Mouse (Mus musculus) adipocyte (in vitro differentiated cells): ENCODE data around the gene Rprml.

Experiments used
- DNase-seq: peaks from one replicate; pipeline ENCODE4 v3.0.0-alpha.2; 2016; ENCODE audit warnings: low spot score

Gene Rprml

DNA sequence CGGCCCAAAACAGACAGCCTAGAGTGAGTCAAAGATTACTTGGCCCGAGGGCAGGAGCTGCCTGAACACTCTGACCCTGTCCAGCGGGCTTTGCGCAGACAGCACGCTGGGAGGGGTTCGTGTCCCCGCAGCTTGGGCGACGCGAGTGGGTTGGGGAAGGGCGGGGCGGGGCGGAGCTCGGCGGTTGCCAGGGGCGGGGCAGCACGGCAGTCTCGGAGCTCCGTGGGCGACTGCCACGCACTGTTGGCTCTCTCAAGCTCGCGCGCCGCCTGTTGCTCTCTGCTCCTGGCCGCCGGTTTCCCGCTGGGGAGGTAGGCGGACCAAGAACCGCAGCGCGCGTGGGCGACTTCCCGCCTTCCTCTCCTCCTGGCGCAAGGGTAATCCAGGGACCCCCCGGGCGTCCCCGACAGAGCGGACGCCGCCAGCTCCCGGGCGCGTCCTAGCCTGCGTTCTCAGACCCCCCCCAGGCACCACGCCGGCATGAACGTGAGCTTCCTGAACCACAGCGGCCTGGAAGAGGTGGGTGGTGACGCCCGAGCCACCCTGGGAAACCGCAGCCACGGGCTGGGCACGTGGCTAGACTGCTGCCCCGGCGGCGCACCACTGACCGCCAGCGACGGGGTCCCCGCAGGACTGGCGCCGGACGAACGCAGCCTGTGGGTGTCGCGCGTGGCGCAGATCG, at the start of gene Rprml:
Gene Rprml, plus strand, starts transcription at position 270 of the 682 bp plus-strand sequence.
- DNase-seq = peak; percentile 53

GRCm38 (mm10) chr11:103606611-103607010, 42.8 kb upstream of the Rprml start:
- DNase-seq = no peak

DNA sequence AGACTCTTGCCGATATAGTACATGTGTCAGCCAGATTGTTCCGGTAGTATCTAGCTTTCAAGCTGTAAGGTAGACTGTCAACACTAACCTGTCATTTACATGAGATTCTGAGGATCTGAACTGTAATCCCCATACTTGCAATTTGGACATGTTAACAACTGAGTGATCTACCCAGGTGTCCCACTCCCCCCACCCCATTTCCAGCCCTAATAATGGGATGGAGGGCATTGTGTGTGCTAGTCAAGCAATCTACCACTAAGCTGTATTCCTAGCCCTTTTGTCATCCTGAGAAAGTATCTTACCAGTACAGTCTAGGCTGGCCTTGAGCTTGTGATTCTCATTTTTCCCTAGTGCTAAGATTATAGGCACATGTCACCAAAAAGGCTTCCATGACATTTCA, 38.6 kb upstream of the Rprml start:
- DNase-seq = no peak

DNA sequence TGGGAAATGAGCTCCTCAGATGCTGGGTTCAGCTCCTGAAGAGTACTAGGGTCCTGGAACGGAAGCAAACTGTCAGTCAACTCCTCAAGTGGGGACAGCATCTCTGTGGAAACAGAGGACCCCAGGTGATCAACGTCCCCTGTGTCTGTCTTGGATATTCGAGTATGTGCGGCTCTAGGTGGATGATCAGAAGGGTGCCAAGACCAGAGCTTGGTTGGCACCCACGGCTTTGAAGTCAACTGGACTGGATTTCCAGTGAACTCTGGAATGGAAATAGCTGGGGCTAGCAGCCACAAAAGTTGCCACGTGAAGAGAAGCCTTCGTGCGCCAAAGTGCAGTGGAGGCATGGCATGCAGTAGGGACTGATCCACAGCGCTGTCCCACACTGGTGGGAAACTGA, 28.3 kb upstream of the Rprml start, which contains the start of gene Gm884:
Gene Gm884, minus strand, starts transcription at position 101 of the 400 bp plus-strand sequence.
- DNase-seq = no peak

DNA sequence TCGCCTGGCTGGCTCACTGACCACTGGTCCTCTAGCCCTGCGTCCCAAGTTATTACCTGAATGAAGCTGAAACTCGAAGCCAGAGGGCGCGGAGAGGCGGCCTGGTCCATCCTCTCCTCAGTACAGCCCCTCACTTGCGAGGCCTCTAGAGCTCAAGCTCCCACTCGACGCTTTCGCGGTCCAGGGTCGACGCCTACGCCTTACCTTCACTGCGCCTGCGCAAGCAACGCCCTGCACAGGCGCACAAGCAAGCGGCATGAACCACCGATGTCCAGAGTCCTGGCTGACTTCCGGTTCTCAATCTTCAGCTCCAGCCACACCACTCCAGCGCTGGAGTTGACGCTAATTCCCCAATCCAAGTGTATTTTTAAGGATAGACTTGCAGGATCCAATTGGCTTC, 21.9 kb upstream of the Rprml start:
- DNase-seq = no peak

- no peak for DNase-seq
These were observed 14.6 kb upstream of the Rprml start for GRCm38 (mm10) chr11:103634806-103635205.

DNA sequence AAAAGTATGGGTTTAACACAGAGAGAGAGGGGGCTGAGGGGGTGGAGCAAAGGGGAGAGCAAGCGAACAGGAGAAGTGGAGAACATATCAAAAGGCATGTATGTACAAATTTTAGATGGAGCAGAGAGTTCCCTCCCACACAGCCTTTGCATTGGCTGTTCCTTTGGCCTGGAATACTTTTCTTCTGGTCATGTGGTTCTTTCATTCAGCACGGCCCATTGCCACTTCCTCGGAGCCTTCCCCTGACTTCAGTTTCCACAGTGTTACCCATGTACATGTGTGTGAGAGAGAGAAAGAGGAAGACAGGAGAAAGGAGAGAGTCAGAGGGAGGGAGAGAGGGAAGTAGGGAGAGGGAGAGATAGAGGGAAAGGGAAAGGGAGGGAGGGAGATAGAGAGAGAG, 13.9 kb upstream of the Rprml start:
- no peak for DNase-seq

DNA sequence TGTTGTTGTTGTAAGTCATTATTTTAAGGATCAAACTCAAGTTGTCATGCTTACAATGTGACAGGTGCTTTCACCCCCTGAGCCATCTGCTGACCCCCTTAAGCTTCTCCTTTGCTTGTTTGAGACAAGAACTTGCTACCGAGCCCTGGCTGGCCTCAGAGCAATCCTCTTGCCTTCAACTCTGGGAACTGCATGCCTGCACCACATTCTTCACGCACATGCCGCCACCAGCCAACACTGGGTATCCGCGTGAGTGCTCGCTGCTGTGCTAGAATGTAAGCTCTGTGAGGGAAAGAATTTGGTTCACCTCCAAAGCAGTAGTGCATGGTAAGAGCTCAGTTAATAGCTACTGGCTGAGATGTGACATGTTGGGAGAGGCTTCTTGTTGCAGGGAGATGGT, 13.1 kb upstream of the Rprml start:
- DNase-seq = no peak

- no peak for DNase-seq
These were observed 10.6 kb upstream of the Rprml start, which contains the start of gene Lyzl6 for GRCm38 (mm10) chr11:103638790-103639189. Gene Lyzl6, minus strand, starts transcription at chr11:103638890.

- DNase-seq = peak; percentile 86
These were observed 9.9 kb upstream of the Rprml start for GRCm38 (mm10) chr11:103639407-103639946.

DNA sequence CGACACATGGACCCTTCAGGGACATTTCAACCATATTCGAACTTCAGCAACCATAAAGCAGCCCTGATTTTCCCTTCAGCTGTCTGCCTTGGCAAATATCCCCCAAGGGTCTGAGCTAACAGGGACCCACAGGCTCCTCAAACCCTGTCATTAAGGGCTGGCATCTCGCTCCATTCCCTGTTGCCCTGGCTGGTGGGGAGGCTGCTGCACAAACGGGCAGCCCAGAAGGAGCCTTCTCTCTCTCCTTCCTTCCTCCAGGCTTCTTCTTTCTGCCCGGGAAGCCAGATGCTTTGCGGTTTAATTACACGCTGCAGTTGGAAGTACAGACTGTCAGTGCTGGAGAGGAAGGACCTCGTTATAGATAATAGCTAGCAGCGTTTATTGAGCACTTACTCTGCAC, 6.2 kb upstream of the Rprml start:
- DNase-seq = no peak

GRCm38 (mm10) chr11:103645731-103646130, 3.6 kb upstream of the Rprml start:
- peak; percentile 82 for DNase-seq

DNA sequence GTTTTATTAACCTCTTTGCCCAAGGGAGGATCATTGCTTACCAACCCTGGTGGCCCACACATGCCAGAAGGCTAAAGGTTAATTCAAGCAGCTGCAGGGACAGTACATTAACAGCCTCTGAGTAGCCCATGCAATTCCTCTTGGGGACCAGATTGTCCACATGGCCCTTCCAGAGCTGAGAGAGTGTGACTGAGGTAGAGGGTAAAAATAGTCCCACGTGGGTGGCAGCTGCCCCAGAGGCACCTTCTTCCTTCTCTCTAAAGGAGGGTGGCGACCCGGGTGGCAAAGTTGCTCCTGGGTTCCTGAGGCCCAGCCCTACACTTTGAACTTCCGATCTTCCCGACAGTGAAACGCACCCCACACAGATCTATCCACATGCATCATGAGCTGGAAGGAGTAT, 3.1 kb upstream of the Rprml start:
- DNase-seq = peak; percentile 39

GRCm38 (mm10) chr11:103647921-103648620, 1.3 kb upstream of the Rprml start:
- peak; percentile 12 for DNase-seq

GRCm38 (mm10) chr11:103648656-103649055, 714 bp upstream of the Rprml start:
- DNase-seq = no peak

- no peak for DNase-seq
These were observed 668 bp downstream of the Rprml start for GRCm38 (mm10) chr11:103649983-103650493.

GRCm38 (mm10) chr11:103651426-103651825, 2.1 kb downstream of the Rprml start:
- DNase-seq = no peak

DNA sequence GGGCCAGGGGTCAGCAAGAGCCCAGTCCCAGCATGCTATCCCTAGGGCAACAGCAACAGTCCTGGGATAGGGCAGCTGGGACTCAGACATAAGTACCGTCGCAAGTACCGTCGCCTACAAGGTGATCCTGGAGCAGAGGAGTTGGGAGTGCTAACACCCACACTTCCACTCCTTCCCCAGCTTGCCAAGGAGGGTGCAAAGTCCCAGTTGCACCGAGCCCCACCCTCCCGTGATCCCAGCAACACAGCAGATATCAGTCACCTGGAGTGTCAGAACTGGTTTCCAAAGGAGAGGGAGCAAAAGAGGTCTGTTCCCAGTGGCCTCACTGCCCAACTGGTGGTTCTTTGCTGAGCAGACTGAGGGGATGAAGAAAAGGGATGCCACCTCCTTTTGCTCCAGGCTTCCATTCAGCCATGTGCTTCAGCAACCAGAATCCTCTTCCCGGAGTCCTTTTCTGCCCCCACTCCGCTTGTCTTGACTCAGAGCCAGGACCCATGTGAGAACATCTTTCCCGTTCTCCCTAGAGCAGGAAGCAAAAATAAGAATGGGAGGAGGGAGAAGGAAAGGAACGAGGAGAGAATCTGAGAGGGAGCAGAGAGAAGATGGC, 4.1 kb downstream of the Rprml start:
- no peak for DNase-seq

GRCm38 (mm10) chr11:103656520-103656919, 7.2 kb downstream of the Rprml start:
- DNase-seq = no peak

DNA sequence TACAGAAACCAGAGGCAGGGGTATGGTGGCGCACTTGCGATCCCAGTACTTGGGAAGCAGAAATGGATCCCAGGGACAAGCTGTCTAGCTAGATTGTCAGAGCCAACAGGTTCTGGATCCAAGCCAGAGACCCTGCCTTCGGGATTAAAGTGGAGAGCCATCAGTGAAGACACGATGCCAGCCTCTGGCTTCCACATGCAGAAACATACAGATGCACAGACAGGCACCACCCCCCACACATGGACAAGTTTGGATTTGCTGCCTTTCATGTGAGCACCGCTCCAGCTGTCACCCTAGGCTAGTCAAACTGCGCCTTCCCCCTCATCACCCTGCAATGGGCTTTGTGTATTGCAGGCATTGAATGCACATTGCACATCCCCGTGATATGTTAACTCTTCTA, 8.8 kb downstream of the Rprml start:
- DNase-seq = no peak

DNA sequence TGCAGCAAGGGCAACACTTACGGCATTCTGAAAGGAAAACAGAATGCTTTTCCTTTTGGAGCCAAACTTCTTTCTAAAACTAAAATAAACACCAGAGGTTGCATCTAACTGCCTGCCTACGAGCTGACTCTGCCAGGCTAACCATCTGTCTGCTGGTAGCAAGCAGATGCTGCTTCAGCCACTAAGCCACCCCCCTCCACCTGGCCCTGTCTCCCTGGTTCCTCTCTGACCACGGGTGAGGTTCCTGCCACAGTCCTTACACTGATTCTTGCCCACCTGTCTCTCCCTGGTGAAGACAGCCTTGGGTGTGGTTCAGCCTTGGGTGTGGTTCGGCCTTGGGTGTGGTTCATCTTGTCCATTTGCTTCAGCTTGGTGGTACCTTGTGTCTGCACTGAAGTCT, 12.5 kb downstream of the Rprml start:
- no peak for DNase-seq

DNA sequence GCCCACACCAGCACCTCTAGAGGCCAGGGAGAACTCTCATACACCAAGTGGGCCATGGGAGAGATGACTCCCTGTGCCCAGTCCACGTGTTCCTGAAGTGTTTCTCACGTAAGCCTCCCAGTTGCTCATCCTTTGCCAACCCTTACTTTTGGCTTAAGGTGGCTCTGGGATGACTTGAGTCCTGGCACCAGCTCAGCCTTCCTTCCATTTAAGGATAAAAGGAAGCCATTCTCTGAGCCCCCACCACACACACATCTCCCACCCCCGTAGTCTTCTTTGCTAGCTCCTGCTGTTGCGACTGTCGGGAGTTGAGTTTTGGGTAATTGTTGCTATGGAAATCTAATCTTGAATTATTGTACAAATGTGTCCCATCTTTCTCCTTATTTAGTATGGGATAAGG, 13.2 kb downstream of the Rprml start:
- DNase-seq = no peak

GRCm38 (mm10) chr11:103663119-103663518, 13.7 kb downstream of the Rprml start:
- no peak for DNase-seq
